Mouse (Mus musculus): ENCODE measurements around the gene Glt28d2. TPM values are rescaled to one million over a fixed set of nuclear protein-coding genes. Genes with fewer than 3 reads are reported as not detected.

Glt28d2 gene
- polyA plus RNA-seq, 1 experiment from 2014 or later: 3.8 TPM

GRCm38 (mm10) chr3:85842881-85843218, 44.5 kb downstream of the Glt28d2 start:
- Histone ChIP-seq H3K4me3 (replicated peaks; ENCODE audit: low read length) (no peak overlapping the region), H3K4me1 (ENCODE audit: control insufficient read depth, insufficient read depth, low read length) (peaks cover 13% of the 10 kb centered on the region), H3K9me3 (replicated peaks; ENCODE audit: control insufficient read depth, low read length) (no peaks in the 10 kb centered on the region), H3K36me3 (ENCODE audit: control insufficient read depth, insufficient read depth, low read length) (no peaks in the 10 kb centered on the region), H3K27ac (ENCODE audit: low read length) (peak overlapping the region; percentile 75), H3K9ac (ENCODE audit: low read length) (0 out of 2 replicates have a peak overlapping the region, but pooled peaks have one; percentile 12), H3K27me3 (ENCODE audit: control insufficient read depth, insufficient read depth, low read length) (no peaks in the 10 kb centered on the region), H3K4me2 (ENCODE audit: low read depth, low read length) (no peak overlapping the region)
- peak; percentile 61 for ATAC-seq (ENCODE audit: insufficient read depth, low FRiP score)

- WGBS: 27% methylated on average over 9 of the region's 9 CpGs
- no peaks in the 10 kb centered on the region for H3K27me3 ChIP-seq (ENCODE audit: control insufficient read depth, insufficient read depth, low read length)
- H3K4me1 ChIP-seq (ENCODE audit: control insufficient read depth, insufficient read depth, low read length): peaks cover 13% of the 10 kb centered on the region
- no peak overlapping the region for H3K4me3 ChIP-seq (replicated peaks; ENCODE audit: low read length)
- H3K9me3 ChIP-seq (replicated peaks; ENCODE audit: control insufficient read depth, low read length): no peaks in the 10 kb centered on the region
- peak overlapping the region; percentile 12; the same call in 1 of the 2 replicates for H3K9ac ChIP-seq (ENCODE audit: low read length)
- peak overlapping the region; percentile 75 for H3K27ac ChIP-seq (ENCODE audit: low read length)
- ATAC-seq (ENCODE audit: insufficient read depth, low FRiP score): 0 out of 2 replicates have a peak, but pooled peaks have one; percentile 11
- H3K4me2 ChIP-seq (ENCODE audit: low read depth, low read length): peak overlapping the region; percentile 25; the same call in 1 of the 2 replicates
- H3K36me3 ChIP-seq (ENCODE audit: control insufficient read depth, insufficient read depth, low read length): no peaks in the 10 kb centered on the region
These were observed 45.0 kb downstream of the Glt28d2 start for GRCm38 (mm10) chr3:85842177-85842880.

GRCm38 (mm10) chr3:85841454-85842176, 45.7 kb downstream of the Glt28d2 start:
- ATAC-seq (ENCODE audit: insufficient read depth, low FRiP score): no peak; the same call in 1 of the 2 replicates
- Histone ChIP-seq H3K27ac (ENCODE audit: low read length) (peak overlapping the region; percentile 75), H3K9ac (ENCODE audit: low read length) (no peak overlapping the region), H3K4me1 (ENCODE audit: control insufficient read depth, insufficient read depth, low read length) (peaks cover 13% of the 10 kb centered on the region), H3K36me3 (ENCODE audit: control insufficient read depth, insufficient read depth, low read length) (no peaks in the 10 kb centered on the region), H3K4me3 (replicated peaks; ENCODE audit: low read length) (no peak overlapping the region), H3K4me2 (ENCODE audit: low read depth, low read length) (no peak overlapping the region), H3K9me3 (replicated peaks; ENCODE audit: control insufficient read depth, low read length) (no peaks in the 10 kb centered on the region), H3K27me3 (ENCODE audit: control insufficient read depth, insufficient read depth, low read length) (no peaks in the 10 kb centered on the region)
- 11% methylated on average over 2 of the region's 2 CpGs for WGBS

DNA sequence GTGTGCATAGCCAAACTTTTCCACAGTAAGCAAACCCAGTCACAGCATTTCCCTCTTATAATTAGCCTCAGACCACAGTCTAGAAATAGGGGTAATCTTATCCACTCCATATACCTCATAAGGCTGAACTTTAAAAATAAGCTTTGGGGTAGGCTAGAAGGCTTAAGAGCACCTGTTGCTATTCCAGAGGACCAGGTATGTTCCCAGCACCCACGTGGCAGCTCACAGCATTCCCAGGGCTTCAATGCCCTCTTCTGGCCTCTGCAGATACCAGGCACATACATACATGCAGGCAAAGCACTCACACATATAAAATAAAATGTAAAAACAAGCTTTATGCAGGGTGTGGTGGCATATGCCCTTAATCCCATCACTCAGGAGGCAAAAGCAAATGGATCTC, 53.7 kb downstream of the Glt28d2 start:
- no peaks in the 10 kb centered on the region for H3K27me3 ChIP-seq (ENCODE audit: control insufficient read depth, insufficient read depth, low read length)
- H3K4me2 ChIP-seq (ENCODE audit: low read depth, low read length): no peak overlapping the region
- ATAC-seq (ENCODE audit: insufficient read depth, low FRiP score): no peak
- H3K9ac ChIP-seq (ENCODE audit: low read length): no peak overlapping the region
- WGBS: 72% methylated on average over 1 of the region's 1 CpGs
- H3K4me1 ChIP-seq (ENCODE audit: control insufficient read depth, insufficient read depth, low read length): no peaks in the 10 kb centered on the region
- H3K4me3 ChIP-seq (replicated peaks; ENCODE audit: low read length): no peak overlapping the region
- no peaks in the 10 kb centered on the region for H3K36me3 ChIP-seq (ENCODE audit: control insufficient read depth, insufficient read depth, low read length)
- H3K27ac ChIP-seq (ENCODE audit: low read length): no peak overlapping the region
- H3K9me3 ChIP-seq (replicated peaks; ENCODE audit: control insufficient read depth, low read length): no peaks in the 10 kb centered on the region

- no peak overlapping the region for H3K9ac ChIP-seq (ENCODE audit: low read length)
- no peak for ATAC-seq (ENCODE audit: insufficient read depth, low FRiP score)
- 67% methylated on average over 10 of the region's 10 CpGs for WGBS
These were observed 54.7 kb downstream of the Glt28d2 start for GRCm38 (mm10) chr3:85832490-85833155.

DNA sequence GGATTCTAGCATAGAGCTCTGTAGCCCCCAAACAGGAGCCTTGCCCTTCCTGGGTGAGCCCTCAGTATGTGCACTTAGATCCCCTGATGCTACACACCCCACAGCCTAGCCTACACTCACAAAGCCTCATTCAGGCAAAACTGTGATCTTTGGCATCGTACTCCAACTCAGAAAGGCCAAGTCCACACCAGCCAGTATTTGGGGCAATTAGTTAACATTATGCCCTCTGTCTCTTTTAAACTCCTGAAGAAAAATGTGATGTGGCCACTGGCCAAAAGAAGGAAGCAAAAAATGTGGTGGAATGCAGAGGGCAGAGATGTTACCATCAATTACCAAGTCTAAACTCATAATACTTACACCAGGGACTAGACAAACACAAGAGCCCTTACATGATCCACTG, 55.5 kb downstream of the Glt28d2 start:
- 49% methylated on average over 1 of the region's 1 CpGs for WGBS
- H3K9me3 ChIP-seq (replicated peaks; ENCODE audit: control insufficient read depth, low read length): no peaks in the 10 kb centered on the region
- no peak overlapping the region for H3K9ac ChIP-seq (ENCODE audit: low read length)
- no peak overlapping the region for H3K27ac ChIP-seq (ENCODE audit: low read length)
- no peak overlapping the region for H3K4me2 ChIP-seq (ENCODE audit: low read depth, low read length)
- no peak for ATAC-seq (ENCODE audit: insufficient read depth, low FRiP score)
- no peaks in the 10 kb centered on the region for H3K4me1 ChIP-seq (ENCODE audit: control insufficient read depth, insufficient read depth, low read length)
- H3K27me3 ChIP-seq (ENCODE audit: control insufficient read depth, insufficient read depth, low read length): no peaks in the 10 kb centered on the region
- H3K4me3 ChIP-seq (replicated peaks; ENCODE audit: low read length): no peak overlapping the region
- no peaks in the 10 kb centered on the region for H3K36me3 ChIP-seq (ENCODE audit: control insufficient read depth, insufficient read depth, low read length)

More at GRCm38 (mm10) chr3:85832490-85833155, 54.7 kb downstream of the Glt28d2 start:
- no peak overlapping the region for H3K4me3 ChIP-seq (replicated peaks; ENCODE audit: low read length)
- H3K4me2 ChIP-seq (ENCODE audit: low read depth, low read length): no peak overlapping the region
- no peaks in the 10 kb centered on the region for H3K36me3 ChIP-seq (ENCODE audit: control insufficient read depth, insufficient read depth, low read length)
- H3K4me1 ChIP-seq (ENCODE audit: control insufficient read depth, insufficient read depth, low read length): no peaks in the 10 kb centered on the region
- no peaks in the 10 kb centered on the region for H3K27me3 ChIP-seq (ENCODE audit: control insufficient read depth, insufficient read depth, low read length)
- H3K27ac ChIP-seq (ENCODE audit: low read length): no peak overlapping the region
- no peaks in the 10 kb centered on the region for H3K9me3 ChIP-seq (replicated peaks; ENCODE audit: control insufficient read depth, low read length)

- Histone ChIP-seq H3K9ac (ENCODE audit: low read length) (no peak overlapping the region), H3K9me3 (replicated peaks; ENCODE audit: control insufficient read depth, low read length) (no peaks in the 10 kb centered on the region), H3K36me3 (ENCODE audit: control insufficient read depth, insufficient read depth, low read length) (no peaks in the 10 kb centered on the region), H3K4me2 (ENCODE audit: low read depth, low read length) (no peak overlapping the region), H3K27me3 (ENCODE audit: control insufficient read depth, insufficient read depth, low read length) (no peaks in the 10 kb centered on the region), H3K27ac (ENCODE audit: low read length) (no peak overlapping the region; the same call in 1 of the 2 replicates), H3K4me1 (ENCODE audit: control insufficient read depth, insufficient read depth, low read length) (no peaks in the 10 kb centered on the region), H3K4me3 (replicated peaks; ENCODE audit: low read length) (no peak overlapping the region)
- ATAC-seq (ENCODE audit: insufficient read depth, low FRiP score): peak; percentile 53; the same call in 1 of the 2 replicates
- WGBS: 45% methylated on average over 4 of the region's 4 CpGs
These were observed 58.3 kb downstream of the Glt28d2 start for GRCm38 (mm10) chr3:85829047-85829446.

GRCm38 (mm10) chr3:85827815-85828214, 59.5 kb downstream of the Glt28d2 start:
- H3K4me3 ChIP-seq (replicated peaks; ENCODE audit: low read length): no peak overlapping the region
- no peak for ATAC-seq (ENCODE audit: insufficient read depth, low FRiP score)

GRCm38 (mm10) chr3:85827283-85827682, 60.0 kb downstream of the Glt28d2 start:
- no peak overlapping the region for H3K4me2 ChIP-seq (ENCODE audit: low read depth, low read length)
- no peak overlapping the region for H3K27ac ChIP-seq (ENCODE audit: low read length)
- WGBS: 70% methylated on average over 4 of the region's 4 CpGs
- no peak overlapping the region for H3K9ac ChIP-seq (ENCODE audit: low read length)
- no peaks in the 10 kb centered on the region for H3K36me3 ChIP-seq (ENCODE audit: control insufficient read depth, insufficient read depth, low read length)
- H3K9me3 ChIP-seq (replicated peaks; ENCODE audit: control insufficient read depth, low read length): no peaks in the 10 kb centered on the region
- H3K27me3 ChIP-seq (ENCODE audit: control insufficient read depth, insufficient read depth, low read length): no peaks in the 10 kb centered on the region
- no peak for ATAC-seq (ENCODE audit: insufficient read depth, low FRiP score)
- H3K4me1 ChIP-seq (ENCODE audit: control insufficient read depth, insufficient read depth, low read length): no peaks in the 10 kb centered on the region
- no peak overlapping the region for H3K4me3 ChIP-seq (replicated peaks; ENCODE audit: low read length)

More at GRCm38 (mm10) chr3:85827815-85828214, 59.5 kb downstream of the Glt28d2 start:
- Histone ChIP-seq H3K4me1 (ENCODE audit: control insufficient read depth, insufficient read depth, low read length) (no peaks in the 10 kb centered on the region), H3K9me3 (replicated peaks; ENCODE audit: control insufficient read depth, low read length) (no peaks in the 10 kb centered on the region), H3K27ac (ENCODE audit: low read length) (no peak overlapping the region), H3K27me3 (ENCODE audit: control insufficient read depth, insufficient read depth, low read length) (no peaks in the 10 kb centered on the region), H3K36me3 (ENCODE audit: control insufficient read depth, insufficient read depth, low read length) (no peaks in the 10 kb centered on the region), H3K4me2 (ENCODE audit: low read depth, low read length) (no peak overlapping the region), H3K9ac (ENCODE audit: low read length) (no peak overlapping the region)
- 73% methylated on average over 6 of the region's 6 CpGs for WGBS
